Mouse (Mus musculus) lung, postnatal 0 days (tissue): ENCODE results near the gene Hmgcl.

Experiments used
- CTCF ChIP-seq: IDR thresholded peaks from 2 replicates; pipeline ENCODE4 v1.5.1; 2016; ENCODE audit warnings: antibody characterized with exemption, mild to moderate bottlenecking
- EP300 ChIP-seq: IDR thresholded peaks from 2 replicates; pipeline ENCODE4 v1.6.1; 2016; ENCODE audit warnings: antibody characterized with exemption, mild to moderate bottlenecking, control low read depth

DNA sequence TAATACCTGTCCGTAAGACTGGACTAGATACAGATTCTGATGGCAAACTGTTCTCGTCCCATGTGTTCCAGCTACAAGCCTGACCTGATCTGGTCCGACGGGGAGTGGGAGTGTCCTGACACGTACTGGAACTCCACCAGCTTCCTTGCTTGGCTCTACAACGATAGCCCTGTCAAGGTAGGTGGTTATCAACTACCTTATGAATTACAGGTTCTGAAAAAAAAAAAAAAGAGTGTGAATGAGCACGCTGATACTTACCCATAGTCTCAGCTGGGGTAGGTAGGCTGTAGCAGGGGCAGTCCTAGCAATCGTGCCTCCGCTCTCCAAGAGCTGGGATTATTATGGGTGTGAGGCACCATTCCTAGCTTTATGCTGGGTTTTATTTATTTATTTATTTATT is 16.4 kb upstream of the Hmgcl start:
- TF ChIP-seq CTCF (no peak), EP300 (no peak)
